Mouse (Mus musculus) lung, postnatal 0 days (tissue): ENCODE results near the gene Ddr1.

Experiments used
- CTCF ChIP-seq: IDR thresholded peaks from 2 replicates; pipeline ENCODE4 v1.5.1; 2016; ENCODE audit warnings: antibody characterized with exemption, mild to moderate bottlenecking
- EP300 ChIP-seq: IDR thresholded peaks from 2 replicates; pipeline ENCODE4 v1.6.1; 2016; ENCODE audit warnings: antibody characterized with exemption, mild to moderate bottlenecking, control low read depth

- TF ChIP-seq CTCF: peak; percentile 9
- TF ChIP-seq EP300: no peak
These were observed 4.0 kb downstream of the Ddr1 start for GRCm38 (mm10) chr17:35700371-35700961.
